Mouse (Mus musculus): ENCODE results near the gene Mfsd6.
A peak's percentile ranks its signal among the peaks of the same experiment; 100 is the strongest.

The Mfsd6 gene

GRCm38 (mm10) chr1:52727056-52727900, at the start of gene Mfsd6:
Gene Mfsd6 (minus strand): TSS chr1:52727462.
- peak; percentile 64 for DNase-seq (ENCODE audit: low read depth)

- DNase-seq (ENCODE audit: low read depth): no peak
These were observed 38.2 kb upstream of the Mfsd6 start for GRCm38 (mm10) chr1:52765176-52766111.

- DNase-seq (ENCODE audit: low read depth): peak; percentile 43
These were observed 36.9 kb upstream of the Mfsd6 start for GRCm38 (mm10) chr1:52763894-52764809.

GRCm38 (mm10) chr1:52758174-52758573, 30.9 kb upstream of the Mfsd6 start:
- no peak for DNase-seq (ENCODE audit: low read depth)

- no peak for DNase-seq (ENCODE audit: low read depth)
These were observed 27.1 kb upstream of the Mfsd6 start for GRCm38 (mm10) chr1:52754331-52754730.

GRCm38 (mm10) chr1:52753828-52754227, 26.6 kb upstream of the Mfsd6 start:
- DNase-seq (ENCODE audit: low read depth): peak; percentile 53

GRCm38 (mm10) chr1:52752706-52753105, 25.4 kb upstream of the Mfsd6 start:
- DNase-seq (ENCODE audit: low read depth): no peak

- no peak for DNase-seq (ENCODE audit: low read depth)
These were observed 24.4 kb upstream of the Mfsd6 start for GRCm38 (mm10) chr1:52751634-52752033.

GRCm38 (mm10) chr1:52749978-52750377, 22.7 kb upstream of the Mfsd6 start:
- no peak for DNase-seq (ENCODE audit: low read depth)

GRCm38 (mm10) chr1:52748260-52748659, 21.0 kb upstream of the Mfsd6 start:
- DNase-seq (ENCODE audit: low read depth): peak; percentile 82

- no peak for DNase-seq (ENCODE audit: low read depth)
These were observed 15.3 kb upstream of the Mfsd6 start for GRCm38 (mm10) chr1:52742567-52742966.

GRCm38 (mm10) chr1:52734208-52734607, 6.9 kb upstream of the Mfsd6 start:
- DNase-seq (ENCODE audit: low read depth): no peak

GRCm38 (mm10) chr1:52730258-52730657, 3.0 kb upstream of the Mfsd6 start:
- DNase-seq (ENCODE audit: low read depth): no peak

- DNase-seq (ENCODE audit: low read depth): no peak
These were observed 1.7 kb upstream of the Mfsd6 start for GRCm38 (mm10) chr1:52728857-52729489.

- DNase-seq (ENCODE audit: low read depth): peak; percentile 72
These were observed 749 bp downstream of the Mfsd6 start for GRCm38 (mm10) chr1:52726371-52727055.

- no peak for DNase-seq (ENCODE audit: low read depth)
These were observed 4.7 kb downstream of the Mfsd6 start for GRCm38 (mm10) chr1:52722586-52722985.

GRCm38 (mm10) chr1:52719096-52719495, 8.2 kb downstream of the Mfsd6 start:
- peak; percentile 52 for DNase-seq (ENCODE audit: low read depth)

GRCm38 (mm10) chr1:52718068-52718748, 9.1 kb downstream of the Mfsd6 start:
- no peak for DNase-seq (ENCODE audit: low read depth)

- no peak for DNase-seq (ENCODE audit: low read depth)
These were observed 12.8 kb downstream of the Mfsd6 start for GRCm38 (mm10) chr1:52714451-52714850.

- no peak for DNase-seq (ENCODE audit: low read depth)
These were observed 13.2 kb downstream of the Mfsd6 start for GRCm38 (mm10) chr1:52714021-52714420.

Measured in naive thymus-derived CD4-positive, alpha-beta T cell, adult 2 months (primary cell).